Comparison of ENCODE assay signal across 19 mouse cellular contexts in genomic region chr13:56223625-56224024, GRCm38 (mm10). TPM values are rescaled to one million over a fixed set of nuclear protein-coding genes. Genes with fewer than 3 reads are reported as not detected.
DNase-seq lines count a peak whose midpoint lies in the region; ATAC-seq and TF ChIP-seq lines count a peak whose summit lies in the region.
"Had no signal": no experiment of that assay in that cellular context is flagged by ENCODE, and none has a peak within 500 bp of the region (broad histone marks: within the 10 kb centered on the region; RNA-seq: fewer than 3 reads in every experiment).

No protein-coding gene starts in this region.

- no peak for DNase-seq in heart, adult 11 months
- DNase-seq in embryonic facial prominence, embryonic 14.5 days (ENCODE audit: low spot score): peak; percentile 39
- DNase-seq in thymus, postnatal 10 days (ENCODE audit: low spot score in 2 of 2): peak; percentile 29 to 42
- DNase-seq in layer of hippocampus, adult 8-10 months (ENCODE audit: low spot score in 2 of 2): no peak
- DNase-seq in adrenal gland, postnatal 25 days: no peak
- DNase-seq: cerebellum, adult 9-10 months; gastrocnemius, postnatal 14 days; heart, postnatal 4 days; kidney, adult 18-20 months; kidney, postnatal 4 days; lung, postnatal 14 days had no signal

- H3K4me3 ChIP-seq in heart, embryonic 16.5 days (ENCODE audit: low read length): no peak overlapping the region
- H3K4me3 ChIP-seq in E14TG2a.4 (replicated peaks; ENCODE audit: low read length): 0 out of 2 replicates have a peak overlapping the region, but pooled peaks have one; percentile 23
- H3K4me3 ChIP-seq in embryonic facial prominence, embryonic 14.5 days (ENCODE audit: low read depth, low read length): no peak overlapping the region
- H3K4me3 ChIP-seq: liver, embryonic 15.5 days had no signal

- WGBS in heart, embryonic 16.5 days: 9% methylated on average over 21 of the region's 21 CpGs
- WGBS in embryonic facial prominence, embryonic 14.5 days: 7% methylated on average over 21 of the region's 21 CpGs

- H3K4me2 ChIP-seq in heart, embryonic 16.5 days (ENCODE audit: low read depth, low read length): no peak overlapping the region
- no peak overlapping the region for H3K4me2 ChIP-seq in embryonic facial prominence, embryonic 14.5 days (ENCODE audit: low read depth, low read length)
- H3K4me2 ChIP-seq: heart, embryonic 11.5 days; liver, embryonic 15.5 days had no signal

- H3K4me1 ChIP-seq in heart, embryonic 16.5 days (ENCODE audit: control insufficient read depth, insufficient read depth, low read length): peaks cover 14% of the 10 kb centered on the region
- peaks cover 53% of the 10 kb centered on the region for H3K4me1 ChIP-seq in E14TG2a.4 (replicated peaks; ENCODE audit: low read depth, low read length)
- H3K4me1 ChIP-seq in embryonic facial prominence, embryonic 14.5 days (ENCODE audit: control insufficient read depth, insufficient read depth, low read length): peaks cover 24% of the 10 kb centered on the region
- H3K4me1 ChIP-seq: liver, embryonic 15.5 days had no signal

- no peaks in the 10 kb centered on the region for H3K36me3 ChIP-seq in heart, embryonic 16.5 days (ENCODE audit: control insufficient read depth, insufficient read depth)
- no peaks in the 10 kb centered on the region for H3K36me3 ChIP-seq in E14TG2a.4 (ENCODE audit: insufficient read depth, low read length)
- no peaks in the 10 kb centered on the region for H3K36me3 ChIP-seq in embryonic facial prominence, embryonic 14.5 days (ENCODE audit: control insufficient read depth, insufficient read depth, low read length)
- H3K36me3 ChIP-seq: liver, embryonic 15.5 days had no signal

- ATAC-seq in heart, embryonic 16.5 days (replicated peaks; ENCODE audit: extremely low read depth, insufficient read depth, low FRiP score): peak; percentile 41; the same call in 1 of the 2 replicates
- ATAC-seq in embryonic facial prominence, embryonic 14.5 days (ENCODE audit: low read depth): 0 out of 2 replicates have a peak, but pooled peaks have one; percentile 1

- H3K9ac ChIP-seq in heart, embryonic 16.5 days (ENCODE audit: low read length): no peak overlapping the region
- no peak overlapping the region for H3K9ac ChIP-seq in embryonic facial prominence, embryonic 14.5 days (ENCODE audit: low read depth, low read length)
- H3K9ac ChIP-seq: liver, embryonic 15.5 days had no signal

- H3K9me3 ChIP-seq in heart, embryonic 16.5 days (replicated peaks; ENCODE audit: control insufficient read depth, low read length): no peaks in the 10 kb centered on the region
- H3K9me3 ChIP-seq in E14TG2a.4 (ENCODE audit: low read length): no peaks in the 10 kb centered on the region
- H3K9me3 ChIP-seq in embryonic facial prominence, embryonic 14.5 days (ENCODE audit: control insufficient read depth, low read length): no peaks in the 10 kb centered on the region
- H3K9me3 ChIP-seq: liver, embryonic 15.5 days had no signal

- H3K27me3 ChIP-seq in heart, embryonic 16.5 days (ENCODE audit: control insufficient read depth, insufficient read depth, low read length): peaks cover 86% of the 10 kb centered on the region
- H3K27me3 ChIP-seq in E14TG2a.4 (ENCODE audit: insufficient read depth, low read length): peaks cover 91% of the 10 kb centered on the region
- peaks cover 63% of the 10 kb centered on the region for H3K27me3 ChIP-seq in embryonic facial prominence, embryonic 14.5 days (replicated peaks; ENCODE audit: control insufficient read depth, insufficient read depth, low read length)

- TF ChIP-seq CTCF in E14TG2a.4 (conservative IDR thresholded peaks at IDR 0.05; ENCODE audit: low read length): no peak

- H3K27ac ChIP-seq in heart, embryonic 16.5 days (ENCODE audit: low read length): no peak overlapping the region
- no peak overlapping the region for H3K27ac ChIP-seq in embryonic facial prominence, embryonic 14.5 days (replicated peaks; ENCODE audit: low read depth, low read length)
- H3K27ac ChIP-seq: liver, embryonic 15.5 days had no signal

RNA-seq across cellular contexts. Expression of gene Neurog1, which starts 28.3 kb away (rescaled TPM):
- not detected in 2 replicates for polyA plus RNA-seq in heart, embryonic 16.5 days (2015; fragmentation: Nextera tagmentation; extraction: Ambion mirVana)
- polyA plus RNA-seq in embryonic facial prominence, embryonic 14.5 days (2014; fragmentation: Nextera tagmentation; extraction: Ambion mirVana): 1.7 and 2.2 TPM in 2 replicates
- total RNA-seq in layer of hippocampus, adult 8-10 months (2022): under 1 TPM in 2 of 4 experiments, not detected in 2; 0.18 to 0.29 TPM
- total RNA-seq in adrenal gland, postnatal 25 days (2021): not detected in 2 replicates
- total RNA-seq: gastrocnemius, postnatal 14 days; heart, postnatal 4 days; MEL; monocyte, adult 5-6 weeks had no signal
- polyA plus RNA-seq: C2C12; limb, embryonic 11.5 days; liver, embryonic 15.5 days had no signal

RNA-seq across cellular contexts. Expression of gene Tifab, which starts 44.9 kb away (rescaled TPM):
- polyA plus RNA-seq in heart, embryonic 16.5 days (2015; fragmentation: Nextera tagmentation; extraction: Ambion mirVana): 1.4 and 2.3 TPM in 2 replicates
- polyA plus RNA-seq in embryonic facial prominence, embryonic 14.5 days (2014; fragmentation: Nextera tagmentation; extraction: Ambion mirVana): 0.93 and 0.98 TPM in 2 replicates
- 1 to 10 TPM; 1.6 to 7.4 (median 3.9) TPM for total RNA-seq in layer of hippocampus, adult 8-10 months (2022)
- total RNA-seq in adrenal gland, postnatal 25 days (2021): 1.1 and 1.5 TPM in 2 replicates
- total RNA-seq: MEL had no signal
- polyA plus RNA-seq: C2C12 had no signal

Comparison
In these comparisons a context has a peak if more than half of its experiments do, and no peak if none do; other contexts are left out.
1. DNase-seq: peak in embryonic facial prominence, embryonic 14.5 days (single experiment) and thymus, postnatal 10 days (2 of 2); none in heart, adult 11 months (single experiment), layer of hippocampus, adult 8-10 months (0 of 2) and adrenal gland, postnatal 25 days (single experiment).